Mouse (Mus musculus) stomach, postnatal 0 days (tissue): ENCODE data around the gene Fcf1. TPM values are rescaled to one million over a fixed set of nuclear protein-coding genes. Genes with fewer than 3 reads are reported as not detected.

ENCODE experiments used
- ATAC-seq: fragments of 200-750 bp; cut with Nextera tagmentation; 2 replicates; pipeline ENCODE4 v1.8.0; 2017; ENCODE audit not compliant: low FRiP score, low TSS enrichment
- DNase-seq: peaks from one replicate; pipeline ENCODE4 v3.0.0-alpha.2; 2016; ENCODE audit warnings: low spot score
- H3K27ac ChIP-seq: fragments of 300-500 bp; sonication (generic); replicated peaks from 2 replicates; pipeline ENCODE4 v1.5.1; 2014; ENCODE audit warnings: mild to moderate bottlenecking, control low read depth
- H3K27me3 ChIP-seq: fragments of 300-500 bp; sonication (generic); 2 replicates; pipeline ENCODE4 v1.6.1; 2014; ENCODE audit warnings: low read length; ENCODE audit not compliant: control insufficient read depth, insufficient read depth
- H3K36me3 ChIP-seq: fragments of 300-500 bp; sonication (generic); 2 replicates; pipeline ENCODE4 v1.6.1; 2014; ENCODE audit warnings: low read length, mixed read lengths; ENCODE audit not compliant: control insufficient read depth, insufficient read depth
- H3K4me1 ChIP-seq: fragments of 300-500 bp; sonication (generic); replicated peaks from 2 replicates; pipeline ENCODE4 v1.6.1; 2014; ENCODE audit warnings: antibody characterized with exemption; ENCODE audit not compliant: control insufficient read depth, insufficient read depth
- H3K4me2 ChIP-seq: fragments of 300-500 bp; sonication (generic); replicated peaks from 2 replicates; pipeline ENCODE4 v1.6.1; 2014; ENCODE audit warnings: low read depth, mild to moderate bottlenecking, control low read depth, moderate library complexity
- H3K4me3 ChIP-seq: fragments of 300-500 bp; sonication (generic); 2 replicates; pipeline ENCODE4 v1.5.1; 2014; ENCODE audit warnings: low read depth, low read length, control low read depth
- H3K9ac ChIP-seq: fragments of 300-500 bp; sonication (generic); 2 replicates; pipeline ENCODE4 v1.6.1; 2014; ENCODE audit warnings: mild to moderate bottlenecking, low read length, control low read depth, mixed read lengths
- H3K9me3 ChIP-seq: fragments of 300-500 bp; sonication (generic); 2 replicates; pipeline ENCODE4 v1.6.1; 2016; ENCODE audit warnings: low read length; ENCODE audit not compliant: control insufficient read depth
- CTCF ChIP-seq: IDR thresholded peaks from 2 replicates; pipeline ENCODE4 v1.5.1; 2016; ENCODE audit warnings: antibody characterized with exemption, low read depth, mild to moderate bottlenecking, moderate library complexity
- EP300 ChIP-seq: optimal IDR thresholded peaks from 2 replicates; pipeline ENCODE3; 2016; ENCODE audit warnings: antibody characterized with exemption
- WGBS: fragments of 180-500 bp; shearing (Covaris S2); extraction: QIAGEN DNeasy Blood & Tissue Kit; methylation state at CpG from one replicate; pipeline ENCODE4 v1.1.7; 2014; 5-methylcytosine and 5-hydroxymethylcytosine counted together
- polyA plus RNA-seq: library from polyadenylated mRNA; unstranded; fragments of >200 nt; fragmentation: Nextera tagmentation; extraction: Ambion mirVana; gene quantifications from 2 replicates; pipeline ENCODE4 v1.2.1, GENCODE M21; 2015

The Fcf1 gene
- polyA plus RNA-seq, 1 experiment from 2014 or later: 99.2 TPM

- no peaks in the 10 kb centered on the region for H3K9me3 ChIP-seq
- WGBS: 44% methylated on average over 1 of the region's 1 CpGs
- no peak for DNase-seq
- no peak overlapping the region for H3K27ac ChIP-seq
- ATAC-seq: no peak
- TF ChIP-seq EP300: no peak
- H3K4me2 ChIP-seq: no peak overlapping the region
- H3K4me1 ChIP-seq: 0 out of 2 replicates have a peak, but pooled peaks cover 2% of the 10 kb centered on the region
- no peaks in the 10 kb centered on the region; the same call in 1 of the 2 replicates for H3K36me3 ChIP-seq
- H3K9ac ChIP-seq: no peak overlapping the region
- no peak overlapping the region for H3K4me3 ChIP-seq
- H3K27me3 ChIP-seq: no peaks in the 10 kb centered on the region
These were observed 18.3 kb upstream of the Fcf1 start for GRCm38 (mm10) chr12:84952351-84952750.

DNA sequence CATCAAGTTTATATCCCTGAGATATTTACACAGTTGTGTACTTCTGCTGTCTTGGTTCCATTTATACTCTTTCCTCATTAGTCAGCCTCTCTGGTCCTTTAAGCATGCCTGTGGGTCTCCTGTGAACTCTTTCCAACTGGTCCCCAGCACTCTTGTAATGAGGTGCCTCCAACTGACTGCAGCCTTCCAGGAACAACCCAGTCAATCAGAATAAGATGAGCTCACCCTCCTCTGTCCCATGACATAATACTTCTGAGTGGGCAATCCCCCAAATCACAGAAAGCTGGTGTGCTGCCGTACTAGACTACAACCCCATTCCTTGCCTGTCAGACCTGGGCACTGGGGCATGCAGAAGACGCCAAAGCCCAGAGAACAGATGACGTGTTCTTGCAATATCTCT lies 14.4 kb upstream of the Fcf1 start:
- TF ChIP-seq EP300 (no peak), CTCF (no peak)
- ATAC-seq: no peak
- 88% methylated on average over 3 of the region's 3 CpGs for WGBS

GRCm38 (mm10) chr12:84958794-84959356 lies 11.8 kb upstream of the Fcf1 start:
- WGBS: 90% methylated on average over 1 of the region's 1 CpGs
- no peaks in the 10 kb centered on the region for H3K36me3 ChIP-seq
- ATAC-seq (no peak), DNase-seq (no peak)
- H3K4me2 ChIP-seq: no peak overlapping the region
- H3K9me3 ChIP-seq: no peaks in the 10 kb centered on the region
- no peak overlapping the region for H3K9ac ChIP-seq
- TF ChIP-seq EP300: no peak
- no peak for TF ChIP-seq CTCF
- H3K4me3 ChIP-seq: no peak overlapping the region
- no peak overlapping the region for H3K27ac ChIP-seq
- H3K4me1 ChIP-seq: no peaks in the 10 kb centered on the region
- H3K27me3 ChIP-seq: no peaks in the 10 kb centered on the region

More for the DNA sequence above, 14.4 kb upstream of the Fcf1 start:
- H3K4me3 ChIP-seq: no peak overlapping the region
- no peak overlapping the region for H3K4me2 ChIP-seq
- no peak overlapping the region for H3K9ac ChIP-seq
- no peak overlapping the region for H3K27ac ChIP-seq
- no peak for DNase-seq
- H3K4me1 ChIP-seq: 0 out of 2 replicates have a peak, but pooled peaks cover 2% of the 10 kb centered on the region
- no peaks in the 10 kb centered on the region for H3K36me3 ChIP-seq
- no peaks in the 10 kb centered on the region for H3K27me3 ChIP-seq
- no peaks in the 10 kb centered on the region for H3K9me3 ChIP-seq

GRCm38 (mm10) chr12:84962606-84963005 lies 8.1 kb upstream of the Fcf1 start:
- no peaks in the 10 kb centered on the region for H3K4me1 ChIP-seq
- 0 out of 2 replicates have a peak, but pooled peaks cover 3% of the 10 kb centered on the region for H3K36me3 ChIP-seq
- no peak overlapping the region for H3K9ac ChIP-seq
- WGBS: 81% methylated on average over 7 of the region's 7 CpGs
- H3K9me3 ChIP-seq: no peaks in the 10 kb centered on the region
- no peak for TF ChIP-seq EP300
- TF ChIP-seq CTCF: no peak
- H3K27ac ChIP-seq: no peak overlapping the region
- H3K4me2 ChIP-seq: no peak overlapping the region
- H3K4me3 ChIP-seq: no peak overlapping the region
- ATAC-seq (no peak), DNase-seq (no peak)
- no peaks in the 10 kb centered on the region for H3K27me3 ChIP-seq

GRCm38 (mm10) chr12:84968831-84969655 lies 1.7 kb upstream of the Fcf1 start:
- H3K9ac ChIP-seq: 0 out of 2 replicates have a peak overlapping the region, but pooled peaks have one; percentile 80
- WGBS: 78% methylated on average over 16 of the region's 16 CpGs
- DNase-seq (no peak), ATAC-seq (no peak)
- no peak overlapping the region for H3K27ac ChIP-seq
- H3K4me2 ChIP-seq: peak overlapping the region; percentile 84
- no peaks in the 10 kb centered on the region for H3K9me3 ChIP-seq
- H3K27me3 ChIP-seq: no peaks in the 10 kb centered on the region
- H3K36me3 ChIP-seq: 0 out of 2 replicates have a peak, but pooled peaks cover 3% of the 10 kb centered on the region
- H3K4me1 ChIP-seq: 0 out of 2 replicates have a peak, but pooled peaks cover 5% of the 10 kb centered on the region
- no peak for TF ChIP-seq EP300
- no peak for TF ChIP-seq CTCF
- peak overlapping the region; percentile 78 for H3K4me3 ChIP-seq
